Mouse (Mus musculus) thymus, adult 2 months (tissue): ENCODE results near the gene Sptssa. TPM values are rescaled to one million over a fixed set of nuclear protein-coding genes. Genes with fewer than 3 reads are reported as not detected.

Source experiments
- DNase-seq: peaks from one replicate; pipeline ENCODE4 v3.0.0; 2021
- H3K27ac ChIP-seq: fragments of 200-500 bp; 2 replicates; pipeline ENCODE4 v1.5.1; 2012; ENCODE audit warnings: low read length, control low read depth; ENCODE audit not compliant: control insufficient read depth, insufficient read depth
- H3K27me3 ChIP-seq: fragments of 200-500 bp; 2 replicates; pipeline ENCODE4 v1.6.1; 2012; ENCODE audit warnings: mild to moderate bottlenecking, low read length, moderate library complexity, mixed read lengths; ENCODE audit not compliant: control insufficient read depth, insufficient read depth
- H3K36me3 ChIP-seq: fragments of 200-500 bp; 2 replicates; pipeline ENCODE4 v1.6.1; 2012; ENCODE audit warnings: mild to moderate bottlenecking, low read length, moderate library complexity; ENCODE audit not compliant: control insufficient read depth, insufficient read depth
- H3K4me1 ChIP-seq: fragments of 200-500 bp; replicated peaks from 2 replicates; pipeline ENCODE4 v1.6.1; 2012; ENCODE audit warnings: low read length; ENCODE audit not compliant: control insufficient read depth, insufficient read depth
- H3K4me3 ChIP-seq: fragments of 200-500 bp; 2 replicates; pipeline ENCODE4 v1.5.1; 2012; ENCODE audit warnings: mild to moderate bottlenecking, low read length, control low read depth, moderate library complexity; ENCODE audit not compliant: control insufficient read depth, insufficient read depth
- CTCF ChIP-seq: fragments of 200-500 bp; IDR thresholded peaks from 2 replicates; pipeline ENCODE4 v1.5.1; 2012; ENCODE audit warnings: mild to moderate bottlenecking, control low read depth, low read length, moderate library complexity, borderline replicate concordance; ENCODE audit not compliant: control insufficient read depth, poor library complexity, insufficient read depth; ENCODE audit errors: extremely low read depth
- POLR2A ChIP-seq: fragments of 200-500 bp; IDR thresholded peaks from 2 replicates; pipeline ENCODE4 v1.6.1; 2012; ENCODE audit warnings: mild to moderate bottlenecking, low read length, control low read depth, moderate library complexity; ENCODE audit not compliant: control insufficient read depth, poor library complexity, insufficient read depth; ENCODE audit errors: extremely low read depth
- WGBS: fragments of 180-500 bp; shearing (Covaris S2); methylation state at CpG from one replicate; pipeline ENCODE4 v1.1.7; 2018; 5-methylcytosine and 5-hydroxymethylcytosine counted together
- polyA plus RNA-seq: library from polyadenylated mRNA; depleted of rRNA; stranded (reverse); fragments of >200 nt; gene quantifications from 2 replicates; pipeline ENCODE4 v1.2.3, GENCODE M21; 2012

Sptssa gene
- polyA plus RNA-seq, 1 experiment, result 92.1 TPM

DNA sequence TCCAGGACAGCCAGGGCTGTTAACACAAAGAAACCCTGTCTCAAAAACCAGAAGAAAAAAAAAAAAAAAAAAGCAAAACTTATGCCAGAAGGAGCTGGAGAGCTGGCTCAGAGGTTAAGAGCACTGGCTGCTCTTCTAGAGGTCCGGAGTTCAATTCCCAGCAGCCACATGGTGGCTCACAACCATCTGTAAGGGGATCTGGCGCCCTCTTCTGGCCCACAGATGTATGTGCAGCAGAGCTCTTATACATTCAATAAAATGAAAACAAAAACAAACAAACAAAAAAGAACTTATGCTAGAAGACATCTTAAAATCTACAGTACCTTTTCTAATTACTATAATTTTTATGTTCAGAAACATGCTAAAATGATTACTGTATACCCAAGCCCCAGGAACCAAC is 11.4 kb downstream of the Sptssa start:
- TF ChIP-seq CTCF, result no peak
- TF ChIP-seq POLR2A, result no peak
- H3K4me1 ChIP-seq, result no peaks in the 10 kb centered on the region
- 90% methylated on average over 2 of the region's 2 CpGs for WGBS
- H3K4me3 ChIP-seq, result no peak overlapping the region
- no peak overlapping the region for H3K27ac ChIP-seq
- no peaks in the 10 kb centered on the region for H3K36me3 ChIP-seq
- no peaks in the 10 kb centered on the region for H3K27me3 ChIP-seq
- no peak for DNase-seq

DNA sequence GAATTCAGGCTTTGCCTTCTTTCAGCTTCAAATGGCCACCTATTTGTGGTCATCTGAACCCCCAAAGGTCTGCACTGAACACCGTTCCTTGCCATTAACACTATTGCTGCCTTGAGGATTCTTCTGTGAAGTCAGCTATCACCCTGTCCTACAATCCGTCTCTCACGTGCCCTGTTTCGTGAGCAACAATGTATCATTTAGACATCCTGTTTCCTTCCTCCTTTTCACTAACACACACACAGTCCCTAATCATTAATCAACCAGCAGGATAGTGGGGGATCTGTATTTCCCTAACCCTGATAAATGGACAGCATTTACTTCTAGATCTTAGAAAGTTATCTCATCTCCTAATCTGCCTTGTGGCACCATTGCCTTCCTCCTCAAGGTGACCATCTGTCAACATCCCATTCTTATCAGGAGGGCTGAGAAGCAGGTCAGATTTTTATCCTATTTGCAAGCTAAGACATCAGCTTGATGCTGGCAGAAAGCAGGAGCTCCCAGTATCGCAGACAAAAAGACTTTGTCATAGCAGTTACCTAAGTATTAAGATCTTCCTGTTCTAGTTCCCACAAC is 13.0 kb downstream of the Sptssa start:
- H3K4me1 ChIP-seq, result no peaks in the 10 kb centered on the region
- H3K27ac ChIP-seq, result no peak overlapping the region
- no peaks in the 10 kb centered on the region for H3K36me3 ChIP-seq
- H3K27me3 ChIP-seq, result no peaks in the 10 kb centered on the region
- 67% methylated on average over 5 of the region's 5 CpGs for WGBS
- TF ChIP-seq POLR2A (no peak), CTCF (no peak)
- no peak for DNase-seq
- H3K4me3 ChIP-seq, result no peak overlapping the region

DNA sequence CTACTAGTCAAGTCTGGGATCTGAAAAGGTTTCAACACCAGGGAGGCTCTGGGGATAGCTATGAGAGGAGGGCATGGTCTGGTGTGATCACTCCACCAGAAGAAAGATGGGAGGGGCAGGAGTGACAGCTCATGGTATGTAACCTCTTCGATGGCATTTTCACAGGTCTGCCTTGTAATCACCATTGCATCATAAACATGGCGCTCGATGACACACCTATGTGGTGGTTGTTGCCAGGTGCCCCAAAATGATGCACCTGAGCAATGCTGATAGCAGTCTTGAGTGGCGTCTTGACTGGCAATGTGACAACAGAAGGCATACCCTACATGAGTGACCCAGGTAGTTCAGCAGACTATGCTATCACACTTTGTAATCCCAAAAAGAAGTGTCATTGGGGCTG is 15.0 kb downstream of the Sptssa start:
- 98% methylated on average over 4 of the region's 4 CpGs for WGBS
- Histone ChIP-seq H3K4me1 (no peaks in the 10 kb centered on the region), H3K36me3 (no peaks in the 10 kb centered on the region), H3K27me3 (no peaks in the 10 kb centered on the region), H3K27ac (no peak overlapping the region), H3K4me3 (no peak overlapping the region)
- DNase-seq, result no peak
- TF ChIP-seq POLR2A (no peak), CTCF (no peak)

DNA sequence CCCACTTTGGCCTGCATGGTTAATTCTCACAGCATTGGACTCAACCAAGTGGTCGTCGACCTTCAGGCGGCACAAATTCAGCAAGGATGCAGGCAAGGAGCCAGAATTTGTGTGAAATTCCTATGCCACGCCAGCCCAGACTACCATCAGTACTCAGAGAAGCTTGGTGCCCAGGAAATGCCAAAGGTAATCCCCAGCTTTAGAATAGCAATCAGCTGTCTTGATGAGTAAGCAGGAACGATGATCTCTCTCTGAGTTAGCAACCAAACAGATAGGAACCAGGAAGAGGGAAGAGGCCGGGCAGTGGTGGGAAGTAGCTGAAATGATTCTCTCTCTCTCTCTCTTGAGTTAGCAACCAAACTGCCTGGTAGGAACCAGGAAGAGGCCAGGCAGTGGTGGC is 16.1 kb downstream of the Sptssa start:
- Histone ChIP-seq H3K36me3 (no peaks in the 10 kb centered on the region), H3K4me3 (no peak overlapping the region), H3K4me1 (no peaks in the 10 kb centered on the region), H3K27ac (no peak overlapping the region), H3K27me3 (no peaks in the 10 kb centered on the region)
- DNase-seq, result no peak
- 95% methylated on average over 6 of the region's 6 CpGs for WGBS
- no peak for TF ChIP-seq CTCF
- no peak for TF ChIP-seq POLR2A

DNA sequence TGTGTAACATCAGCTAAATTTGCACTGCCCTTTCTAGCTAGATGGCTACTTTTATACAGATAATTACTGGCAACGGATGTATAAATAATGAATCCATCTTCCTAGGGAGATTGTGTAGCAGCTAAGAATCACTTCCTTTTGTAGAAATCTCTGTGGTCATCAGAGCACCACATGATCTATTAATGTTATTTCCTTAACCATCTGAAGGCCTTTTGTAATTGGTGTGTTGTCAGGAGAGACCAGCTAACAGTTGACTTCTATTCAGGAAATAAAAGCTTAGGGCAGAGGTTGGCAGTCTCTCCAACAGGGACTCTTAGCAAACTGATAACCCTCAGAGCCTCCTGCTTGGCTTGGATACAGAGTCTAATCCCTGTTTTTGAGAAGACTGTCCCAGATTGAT is 19.3 kb downstream of the Sptssa start:
- no peaks in the 10 kb centered on the region for H3K27me3 ChIP-seq
- TF ChIP-seq CTCF (no peak), POLR2A (no peak)
- WGBS, result 79% methylated on average over 1 of the region's 1 CpGs
- H3K36me3 ChIP-seq, result no peaks in the 10 kb centered on the region
- H3K4me3 ChIP-seq, result no peak overlapping the region
- H3K4me1 ChIP-seq, result no peaks in the 10 kb centered on the region
- H3K27ac ChIP-seq, result no peak overlapping the region
- no peak for DNase-seq

DNA sequence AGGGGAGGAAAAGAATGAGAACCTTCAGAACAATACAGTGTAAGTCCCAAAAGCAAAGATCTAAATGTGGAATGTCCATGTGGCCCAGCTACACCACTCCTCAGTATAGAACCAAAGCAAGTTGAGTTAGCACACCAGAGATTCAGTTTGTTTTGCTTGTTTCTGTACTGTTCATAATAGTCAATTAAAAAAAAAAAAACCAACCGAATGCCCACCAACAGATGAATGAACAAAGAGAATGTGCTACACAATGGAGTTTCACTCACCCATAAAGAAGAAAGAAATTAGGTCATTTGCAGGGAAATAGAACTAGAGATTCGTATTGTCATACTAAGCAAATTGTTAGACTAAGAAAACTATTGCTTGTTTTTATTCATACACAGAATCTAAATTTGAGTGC is 24.2 kb downstream of the Sptssa start:
- Histone ChIP-seq H3K36me3 (no peaks in the 10 kb centered on the region), H3K4me3 (no peak overlapping the region), H3K27ac (no peak overlapping the region), H3K4me1 (no peaks in the 10 kb centered on the region), H3K27me3 (no peaks in the 10 kb centered on the region)
- WGBS, result 96% methylated on average over 2 of the region's 2 CpGs
- DNase-seq, result no peak
- TF ChIP-seq CTCF (no peak), POLR2A (no peak)

DNA sequence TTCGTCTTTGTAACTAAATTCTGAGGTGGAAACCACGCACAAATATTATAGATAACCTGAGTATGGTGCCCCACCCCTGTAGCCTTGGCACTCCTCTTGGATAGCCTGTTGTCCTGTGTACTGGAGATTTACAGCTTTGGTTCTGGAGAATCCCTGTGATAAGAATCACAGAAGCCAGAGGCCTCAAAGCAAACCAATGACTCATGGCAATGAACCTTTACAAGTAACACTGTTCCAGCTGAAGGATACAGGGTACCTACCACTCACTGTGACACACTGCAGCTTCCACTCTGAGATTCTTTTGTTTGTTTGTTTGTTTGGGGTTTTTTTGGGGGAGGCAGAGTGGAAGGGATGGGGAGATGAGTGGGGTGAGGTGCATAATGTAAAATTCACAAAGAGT is 34.4 kb downstream of the Sptssa start:
- Histone ChIP-seq H3K27ac (no peak overlapping the region), H3K36me3 (no peaks in the 10 kb centered on the region), H3K27me3 (no peaks in the 10 kb centered on the region), H3K4me3 (no peak overlapping the region), H3K4me1 (no peaks in the 10 kb centered on the region)
- no peak for DNase-seq
- WGBS, result 92% methylated on average over 2 of the region's 2 CpGs
- TF ChIP-seq POLR2A (no peak), CTCF (no peak)

DNA sequence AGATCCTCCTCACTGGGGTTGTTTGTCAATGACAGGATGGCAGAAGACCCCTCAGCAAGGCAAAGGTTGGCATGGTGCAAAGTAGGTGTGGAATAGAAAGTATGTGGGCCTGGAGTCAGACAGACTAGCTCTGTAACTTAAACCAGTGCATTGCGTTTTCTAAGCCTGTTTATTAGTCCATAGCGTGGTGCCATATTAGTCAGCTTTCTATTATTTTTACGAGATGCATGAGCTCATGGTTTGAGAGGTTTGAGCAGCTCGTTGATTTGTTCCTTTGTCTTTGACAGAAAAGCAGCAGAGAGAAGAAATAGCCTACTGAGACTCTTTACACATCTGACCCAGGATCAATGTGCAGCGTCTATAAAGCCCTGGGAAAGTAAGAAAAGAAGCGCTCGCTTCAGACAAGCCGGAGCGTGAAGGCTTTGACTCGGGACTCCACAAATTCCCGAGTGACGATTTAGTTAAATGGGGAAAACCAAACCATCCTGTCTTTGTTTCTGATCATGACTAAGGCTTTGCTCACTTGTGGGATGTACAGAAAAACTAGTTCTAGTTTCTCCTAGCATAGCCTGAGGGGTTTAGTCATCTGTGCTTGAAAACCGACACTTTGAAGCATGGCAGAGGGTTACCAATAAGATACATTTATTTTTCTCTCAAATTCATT is 36.2 kb downstream of the Sptssa start:
- Histone ChIP-seq H3K4me3 (no peak overlapping the region), H3K4me1 (no peaks in the 10 kb centered on the region), H3K27me3 (no peaks in the 10 kb centered on the region), H3K36me3 (no peaks in the 10 kb centered on the region), H3K27ac (no peak overlapping the region)
- 96% methylated on average over 13 of the region's 13 CpGs for WGBS
- DNase-seq, result no peak
- TF ChIP-seq CTCF (no peak), POLR2A (no peak)
